Mouse (Mus musculus): ENCODE measurements around the gene Gm12695. TPM values are rescaled to one million over a fixed set of nuclear protein-coding genes. Genes with fewer than 3 reads are reported as not detected.

The Gm12695 gene
- total and polyA plus RNA-seq, 3 experiments: not detected

GRCm38 (mm10) chr4:96680966-96681365, 104.0 kb downstream of the Gm12695 start:
- DNase-seq (ENCODE audit: extremely low read depth): no peak
- Histone ChIP-seq H3K79me2 (replicated peaks; ENCODE audit: control insufficient read depth, extremely low read depth, insufficient read depth, poor library complexity, severe bottlenecking) (no peaks in the 10 kb centered on the region), H3K4me3 (replicated peaks in 1 of 3; ENCODE audit: low read depth in 2 of 3, low read length in 2 of 3, poor library complexity in 1 of 3) (no peak overlapping the region), H3K9ac (ENCODE audit: insufficient read depth, low read depth) (no peak overlapping the region), H3K27me3 (replicated peaks) (no peaks in the 10 kb centered on the region), H3K9me3 (replicated peaks; ENCODE audit: low read length) (peaks cover 44% of the 10 kb centered on the region), H3K27ac (ENCODE audit: insufficient read depth, low read depth) (no peak overlapping the region), H3K4me1 (ENCODE audit: control insufficient read depth in 1 of 2, insufficient read depth in 2 of 2) (no peaks in the 10 kb centered on the region), H3K36me3 (replicated peaks in 1 of 2; ENCODE audit: control insufficient read depth in 1 of 2, insufficient read depth in 1 of 2, low read length in 1 of 2) (no peaks in the 10 kb centered on the region), H3K4me2 (ENCODE audit: insufficient read depth, low read depth, poor library complexity, severe bottlenecking) (no peak overlapping the region)
- dilution Hi-C loops (cut with MboI; ENCODE audit: extremely low pct_ligation_motif_present, extremely low pct_unique_long_range_greater_than_20kb, low sequenced_read_pairs) (no loop called here), in situ Hi-C loops (cut with MboI; ENCODE audit: low pct_ligation_motif_present, low pct_unique_long_range_greater_than_20kb, low sequenced_read_pairs) (no loop called here)
- TF ChIP-seq PAX5 (IDR thresholded peaks at IDR 0.05; ENCODE audit: low read length) (no peak), E2F4 (IDR thresholded peaks at IDR 0.05; ENCODE audit: insufficient replicate concordance, low read depth, low read length) (no peak), RCOR1 (conservative IDR thresholded peaks at IDR 0.05; ENCODE audit: low read depth, low read length) (no peak), USF2 (conservative IDR thresholded peaks at IDR 0.05; ENCODE audit: low read depth, low read length) (no peak), GABPA (IDR thresholded peaks at IDR 0.05; ENCODE audit: insufficient replicate concordance, low read depth, low read length) (no peak), USF1 (IDR thresholded peaks at IDR 0.05; ENCODE audit: low read depth, low read length) (no peak), POLR2A (IDR thresholded peaks at IDR 0.05; ENCODE audit: low read depth, low read length) (no peak)

DNA sequence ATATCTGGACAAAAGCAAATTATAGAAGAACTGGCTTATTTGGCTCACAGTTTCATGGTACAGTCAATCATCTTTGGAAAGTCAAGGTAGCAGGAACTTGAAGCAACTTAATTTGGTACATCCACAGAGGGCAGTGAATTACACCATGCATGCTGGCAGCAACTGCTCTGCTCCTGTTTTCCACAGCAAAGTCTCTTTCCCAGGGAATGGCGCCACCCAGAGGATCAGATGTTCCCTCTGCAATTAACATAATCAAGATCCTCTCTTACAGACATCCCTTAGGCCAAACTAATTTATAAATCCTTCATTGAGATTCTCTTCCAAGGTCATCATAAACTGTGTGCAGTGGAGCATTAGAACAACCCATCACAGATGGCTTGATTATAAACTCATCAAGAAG, 104.8 kb downstream of the Gm12695 start:
- H3K9me3 ChIP-seq (replicated peaks; ENCODE audit: low read length): peaks cover 39% of the 10 kb centered on the region
- DNase-seq (ENCODE audit: extremely low read depth): no peak
- dilution Hi-C loops (cut with MboI; ENCODE audit: extremely low pct_ligation_motif_present, extremely low pct_unique_long_range_greater_than_20kb, low sequenced_read_pairs) (no loop called here), in situ Hi-C loops (cut with MboI; ENCODE audit: low pct_ligation_motif_present, low pct_unique_long_range_greater_than_20kb, low sequenced_read_pairs) (no loop called here)
- H3K27me3 ChIP-seq (replicated peaks): no peaks in the 10 kb centered on the region
- no peak overlapping the region for H3K4me2 ChIP-seq (ENCODE audit: insufficient read depth, low read depth, poor library complexity, severe bottlenecking)
- no peak overlapping the region for H3K27ac ChIP-seq (ENCODE audit: insufficient read depth, low read depth)
- no peak for TF ChIP-seq ZKSCAN1 (IDR thresholded peaks at IDR 0.05; ENCODE audit: borderline replicate concordance, low read depth, low read length)
- no peak for TF ChIP-seq IRF4 (IDR thresholded peaks at IDR 0.05; ENCODE audit: low read depth, low read length)
- no peak for TF ChIP-seq ZMIZ1 (IDR thresholded peaks at IDR 0.05; ENCODE audit: low read depth, low read length)
- TF ChIP-seq NELFE (IDR thresholded peaks at IDR 0.05; ENCODE audit: low read depth, low read length): no peak
- no peak for TF ChIP-seq MYC (IDR thresholded peaks at IDR 0.05; ENCODE audit: low read depth, low read length)
- no peak for TF ChIP-seq UBTF (IDR thresholded peaks at IDR 0.05; ENCODE audit: low read depth, low read length)
- no peak for TF ChIP-seq EP300 (IDR thresholded peaks at IDR 0.05; ENCODE audit: low read length)
- TF ChIP-seq ZNF384 (IDR thresholded peaks at IDR 0.05; ENCODE audit: low read depth, low read length): no peak
- no peak for TF ChIP-seq JUN (IDR thresholded peaks at IDR 0.05; ENCODE audit: insufficient read depth, low read depth, low read length)
- TF ChIP-seq MAFK (IDR thresholded peaks at IDR 0.05; ENCODE audit: insufficient replicate concordance, low read length): no peak
- H3K79me2 ChIP-seq (replicated peaks; ENCODE audit: control insufficient read depth, extremely low read depth, insufficient read depth, poor library complexity, severe bottlenecking): no peaks in the 10 kb centered on the region
- no peak overlapping the region for H3K4me3 ChIP-seq (replicated peaks in 1 of 3; ENCODE audit: low read depth in 2 of 3, low read length in 2 of 3, poor library complexity in 1 of 3)
- H3K9ac ChIP-seq (ENCODE audit: insufficient read depth, low read depth): no peak overlapping the region
- no peaks in the 10 kb centered on the region for H3K36me3 ChIP-seq (replicated peaks in 1 of 2; ENCODE audit: control insufficient read depth in 1 of 2, insufficient read depth in 1 of 2, low read length in 1 of 2)
- no peaks in the 10 kb centered on the region for H3K4me1 ChIP-seq (ENCODE audit: control insufficient read depth in 1 of 2, insufficient read depth in 2 of 2)

Other genes with a start within 250 kb of the Gm12695 start
- not detected in 2 replicates for gene Cyp2j6, start 231.5 kb downstream of the Gm12695 start, total RNA-seq (2012; rRNA removed)
- gene Cyp2j6, start 231.5 kb downstream of the Gm12695 start, total RNA-seq (2014; rRNA removed): not detected in 2 replicates
- gene Cyp2j6, start 231.5 kb downstream of the Gm12695 start, polyA plus RNA-seq (2012; ENCODE audit: insufficient read length, low read depth): not detected in 2 replicates
- not detected in 2 replicates for gene Cyp2j9, start 193.6 kb downstream of the Gm12695 start, total RNA-seq (2012; rRNA removed)
- gene Cyp2j9, start 193.6 kb downstream of the Gm12695 start, total RNA-seq (2014; rRNA removed): not detected in 2 replicates
- not detected in 2 replicates for gene Cyp2j9, start 193.6 kb downstream of the Gm12695 start, polyA plus RNA-seq (2012; ENCODE audit: insufficient read length, low read depth)
- not detected in 2 replicates for gene Cyp2j5, start 121.0 kb downstream of the Gm12695 start, total RNA-seq (2012; rRNA removed)
- gene Cyp2j5, start 121.0 kb downstream of the Gm12695 start, total RNA-seq (2014; rRNA removed): not detected in 2 replicates
- not detected in 2 replicates for gene Cyp2j5, start 121.0 kb downstream of the Gm12695 start, polyA plus RNA-seq (2012; ENCODE audit: insufficient read length, low read depth)

Measured in CH12.LX (cell line).